Mouse (Mus musculus): ENCODE measurements around the gene Rfc1. TPM values are rescaled to one million over a fixed set of nuclear protein-coding genes. Genes with fewer than 3 reads are reported as not detected.

The Rfc1 gene
- total RNA-seq, 2 experiments from 2014 or later = 31.7 to 38.4 TPM

Other genes with a start within 250 kb of the Rfc1 start
- under 1 TPM in 1 of 2 experiments, not detected in 1; 0.69 TPM for gene Tmem156, start 243.5 kb downstream of the Rfc1 start, total RNA-seq (2021)
- 10 to 100 TPM; 12.0 to 13.8 TPM for gene Klhl5, start 228.1 kb downstream of the Rfc1 start, total RNA-seq (2021)
- gene Wdr19, start 136.0 kb downstream of the Rfc1 start, total RNA-seq (2021) = 1 to 10 TPM in 1 of 2 experiments, under 1 TPM in 1; 0.89 to 1.2 TPM
- 1 to 10 TPM in 1 of 2 experiments, under 1 TPM in 1; 0.22 to 1.7 TPM for gene Klb, start 12.6 kb upstream of the Rfc1 start, total RNA-seq (2021)
- gene Rpl9, start 55.8 kb upstream of the Rfc1 start, total RNA-seq (2021) = 1,000 to 10,000 TPM in 1 of 2 experiments, 100 to 1,000 TPM in 1; 684 to 1,088 TPM
- 10 to 100 TPM; 54.8 to 76.9 TPM for gene Lias, start 55.8 kb upstream of the Rfc1 start, total RNA-seq (2021)
- 10 to 100 TPM; 14.2 to 22.1 TPM for gene Ugdh, start 100.3 kb upstream of the Rfc1 start, total RNA-seq (2021)
- gene Gm43552, start 157.2 kb upstream of the Rfc1 start, total RNA-seq (2021) = 1 to 10 TPM in 1 of 2 experiments, not detected in 1; 4.0 TPM
- gene Smim14, start 201.5 kb upstream of the Rfc1 start, total RNA-seq (2021) = 100 to 1,000 TPM in 1 of 2 experiments, 10 to 100 TPM in 1; 94.3 to 101 TPM
- gene Ube2k, start 201.6 kb upstream of the Rfc1 start, total RNA-seq (2021) = 10 to 100 TPM; 62.9 to 64.2 TPM